7 mouse cellular contexts compared by ENCODE assay signal in genomic region chr4:40969781-40970591, GRCm38 (mm10). TPM values are rescaled to one million over a fixed set of nuclear protein-coding genes. Genes with fewer than 3 reads are reported as not detected.
DNase-seq lines count a peak whose midpoint lies in the region; ATAC-seq and TF ChIP-seq lines count a peak whose summit lies in the region.

No protein-coding gene starts in this region.

- no peaks in the 10 kb centered on the region for H3K9me3 ChIP-seq in ES-Bruce4 (replicated peaks; ENCODE audit: control insufficient read depth, insufficient read depth, low read length, poor library complexity, severe bottlenecking)
- H3K9me3 ChIP-seq in forebrain, embryonic 12.5 days, result no peaks in the 10 kb centered on the region
- H3K9me3 ChIP-seq in kidney, embryonic 15.5 days (replicated peaks), result no peaks in the 10 kb centered on the region
- no peaks in the 10 kb centered on the region for H3K9me3 ChIP-seq in midbrain, embryonic 15.5 days

- 11% methylated on average over 13 of the region's 13 CpGs for WGBS in forebrain, embryonic 12.5 days
- 7% methylated on average over 12 of the region's 13 CpGs for WGBS in kidney, embryonic 15.5 days
- 11% methylated on average over 13 of the region's 13 CpGs for WGBS in midbrain, embryonic 15.5 days

- H3K79me3 ChIP-seq in C2C12 (ENCODE audit: low read depth), result peaks cover 33% of the 10 kb centered on the region

- peak overlapping the region; percentile 76 for H3K4me2 ChIP-seq in forebrain, embryonic 12.5 days
- H3K4me2 ChIP-seq in kidney, embryonic 15.5 days, result peak overlapping the region; percentile 66
- peak overlapping the region; percentile 73 for H3K4me2 ChIP-seq in midbrain, embryonic 15.5 days

- H3K27ac ChIP-seq in ES-Bruce4 (ENCODE audit: insufficient read depth, low read length), result no peak overlapping the region
- peak overlapping the region; percentile 90 for H3K27ac ChIP-seq in forebrain, embryonic 12.5 days
- peak overlapping the region; percentile 94 for H3K27ac ChIP-seq in kidney, embryonic 15.5 days
- peak overlapping the region; percentile 95 for H3K27ac ChIP-seq in midbrain, embryonic 15.5 days

- peak; percentile 25; the same call in 1 of the 2 replicates for ATAC-seq in forebrain, embryonic 12.5 days (ENCODE audit: low FRiP score)
- peak; percentile 20; the same call in 1 of the 2 replicates for ATAC-seq in kidney, embryonic 15.5 days (replicated peaks; ENCODE audit: low FRiP score)
- ATAC-seq in midbrain, embryonic 15.5 days (replicated peaks), result peak; percentile 66

- peaks cover 30% of the 10 kb centered on the region for H3K36me3 ChIP-seq in C2C12 (ENCODE audit: control insufficient read depth, insufficient read depth)
- H3K36me3 ChIP-seq in ES-Bruce4 (ENCODE audit: control insufficient read depth, insufficient read depth, low read length, poor library complexity, severe bottlenecking), result peaks cover 6% of the 10 kb centered on the region; the same call in 1 of the 2 replicates
- peaks cover 19% of the 10 kb centered on the region for H3K36me3 ChIP-seq in forebrain, embryonic 12.5 days (replicated peaks)
- H3K36me3 ChIP-seq in kidney, embryonic 15.5 days, result peaks cover 28% of the 10 kb centered on the region
- H3K36me3 ChIP-seq in midbrain, embryonic 15.5 days (replicated peaks), result peaks cover 18% of the 10 kb centered on the region

- no peak for TF ChIP-seq POLR2A in ES-Bruce4 (IDR thresholded peaks at IDR 0.05; ENCODE audit: insufficient read depth, low read length)

- TF ChIP-seq CTCF in C2C12 (IDR thresholded peaks at IDR 0.05; ENCODE audit: control insufficient read depth, insufficient read depth, insufficient read length), result no peak
- no peak for TF ChIP-seq CTCF in ES-Bruce4 (IDR thresholded peaks at IDR 0.05; ENCODE audit: low read depth, low read length)

- no peak for TF ChIP-seq EP300 in ES-Bruce4 (IDR thresholded peaks at IDR 0.05; ENCODE audit: insufficient read depth, low read depth, low read length)

- peak overlapping the region; percentile 75 for H3K9ac ChIP-seq in ES-Bruce4 (ENCODE audit: low read depth, poor library complexity, severe bottlenecking)
- H3K9ac ChIP-seq in forebrain, embryonic 12.5 days, result peak overlapping the region; percentile 94
- peak overlapping the region; percentile 76 for H3K9ac ChIP-seq in kidney, embryonic 15.5 days
- H3K9ac ChIP-seq in midbrain, embryonic 15.5 days, result peak overlapping the region; percentile 79

- no peaks in the 10 kb centered on the region for H3K4me1 ChIP-seq in ES-Bruce4 (ENCODE audit: control insufficient read depth, insufficient read depth, low read length)
- H3K4me1 ChIP-seq in forebrain, embryonic 12.5 days, result peaks cover 19% of the 10 kb centered on the region
- peaks cover 22% of the 10 kb centered on the region for H3K4me1 ChIP-seq in kidney, embryonic 15.5 days
- peaks cover 24% of the 10 kb centered on the region for H3K4me1 ChIP-seq in midbrain, embryonic 15.5 days

- no peaks in the 10 kb centered on the region for H3K27me3 ChIP-seq in C2C12 (ENCODE audit: control insufficient read depth, insufficient read depth, insufficient read length)
- no peaks in the 10 kb centered on the region for H3K27me3 ChIP-seq in ES-Bruce4 (ENCODE audit: control insufficient read depth, insufficient read depth, low read length, poor library complexity, severe bottlenecking)
- H3K27me3 ChIP-seq in forebrain, embryonic 12.5 days, result no peaks in the 10 kb centered on the region
- no peaks in the 10 kb centered on the region for H3K27me3 ChIP-seq in kidney, embryonic 15.5 days
- no peaks in the 10 kb centered on the region for H3K27me3 ChIP-seq in midbrain, embryonic 15.5 days (replicated peaks)

- no peak for DNase-seq in thymus, postnatal 10 days (ENCODE audit: low spot score in 2 of 2)
- DNase-seq in right cerebral cortex, postnatal 14 days, result no peak

- H3K4me3 ChIP-seq in C2C12 (ENCODE audit: insufficient read depth, poor library complexity, severe bottlenecking) (peak overlapping the region; percentile 82), ES-Bruce4 (ENCODE audit: low read depth, low read length) (peak overlapping the region; percentile 98)
- peak overlapping the region; percentile 97 for H3K4me3 ChIP-seq in forebrain, embryonic 12.5 days (replicated peaks)
- H3K4me3 ChIP-seq in kidney, embryonic 15.5 days (replicated peaks), result peak overlapping the region; percentile 82
- H3K4me3 ChIP-seq in midbrain, embryonic 15.5 days, result peak overlapping the region; percentile 98

- H3ac ChIP-seq in C2C12 (ENCODE audit: control insufficient read depth, insufficient read length, low read depth), result peak overlapping the region; percentile 99

- H3K79me2 ChIP-seq in C2C12 (ENCODE audit: control insufficient read depth, insufficient read depth), result peaks cover 50% of the 10 kb centered on the region

TF ChIP-seq in C2C12, 6 proteins besides CTCF, POLR2A, EP300 and RAD21:
- TF ChIP-seq FOSL1 (IDR thresholded peaks at IDR 0.05; ENCODE audit: insufficient read depth, low read length, poor library complexity, severe bottlenecking) (no peak), MYOG (IDR thresholded peaks at IDR 0.05; ENCODE audit: control insufficient read depth, extremely low read depth, insufficient read length) (no peak), MYOD1 (IDR thresholded peaks at IDR 0.05; ENCODE audit: control insufficient read depth, insufficient read length, low read depth) (no peak), CEBPB (IDR thresholded peaks at IDR 0.05; ENCODE audit: low read depth) (no peak), USF1 (IDR thresholded peaks at IDR 0.05; ENCODE audit: low read depth) (no peak), MAX (IDR thresholded peaks at IDR 0.05) (no peak)

RNA-seq across cellular contexts. Expression of gene Nfx1, which starts 0.7 kb away (rescaled TPM):
- 29.0 TPM for polyA plus RNA-seq in C2C12 (2012; fragmentation: generic; extraction: Trizol)
- 97.6 and 104 TPM in 2 replicates for polyA plus RNA-seq in ES-Bruce4 (2011; ENCODE audit: insufficient read depth, insufficient read length, low read depth, missing spikeins)
- polyA plus RNA-seq in forebrain, embryonic 12.5 days (2016; fragmentation: Nextera tagmentation; extraction: Ambion mirVana), result 104 and 109 TPM in 2 replicates
- polyA plus RNA-seq in kidney, embryonic 15.5 days (2015; fragmentation: Nextera tagmentation; extraction: Ambion mirVana), result 87.3 and 87.9 TPM in 2 replicates
- 110 and 121 TPM in 2 replicates for polyA plus RNA-seq in midbrain, embryonic 15.5 days (2015; fragmentation: Nextera tagmentation; extraction: Ambion mirVana)

RNA-seq across cellular contexts. Expression of gene Chmp5, which starts 21.8 kb away (rescaled TPM):
- polyA plus RNA-seq in C2C12 (2012; fragmentation: generic; extraction: Trizol) (48.8 TPM), ES-Bruce4 (2011; ENCODE audit: insufficient read depth, insufficient read length, low read depth, missing spikeins) (117 and 120 TPM in 2 replicates)
- 143 and 146 TPM in 2 replicates for polyA plus RNA-seq in forebrain, embryonic 12.5 days (2016; fragmentation: Nextera tagmentation; extraction: Ambion mirVana)
- polyA plus RNA-seq in kidney, embryonic 15.5 days (2015; fragmentation: Nextera tagmentation; extraction: Ambion mirVana), result 114 and 121 TPM in 2 replicates
- 150 and 156 TPM in 2 replicates for polyA plus RNA-seq in midbrain, embryonic 15.5 days (2015; fragmentation: Nextera tagmentation; extraction: Ambion mirVana)

RNA-seq across cellular contexts. Expression of gene Bag1, which starts 21.9 kb away (rescaled TPM):
- 170 TPM for polyA plus RNA-seq in C2C12 (2012; fragmentation: generic; extraction: Trizol)
- 102 and 106 TPM in 2 replicates for polyA plus RNA-seq in ES-Bruce4 (2011; ENCODE audit: insufficient read depth, insufficient read length, low read depth, missing spikeins)
- 215 and 229 TPM in 2 replicates for polyA plus RNA-seq in forebrain, embryonic 12.5 days (2016; fragmentation: Nextera tagmentation; extraction: Ambion mirVana)
- 218 and 220 TPM in 2 replicates for polyA plus RNA-seq in kidney, embryonic 15.5 days (2015; fragmentation: Nextera tagmentation; extraction: Ambion mirVana)
- polyA plus RNA-seq in midbrain, embryonic 15.5 days (2015; fragmentation: Nextera tagmentation; extraction: Ambion mirVana), result 173 and 181 TPM in 2 replicates

RNA-seq across cellular contexts. Expression of gene Spink4, which starts 50.1 kb away (rescaled TPM):
- polyA plus RNA-seq in C2C12 (2012; fragmentation: generic; extraction: Trizol), result not detected
- polyA plus RNA-seq in ES-Bruce4 (2011; ENCODE audit: insufficient read depth, insufficient read length, low read depth, missing spikeins), result not detected in 2 replicates
- not detected in 2 replicates for polyA plus RNA-seq in forebrain, embryonic 12.5 days (2016; fragmentation: Nextera tagmentation; extraction: Ambion mirVana)
- polyA plus RNA-seq in kidney, embryonic 15.5 days (2015; fragmentation: Nextera tagmentation; extraction: Ambion mirVana), result 1.1 and 31.9 TPM in 2 replicates
- polyA plus RNA-seq in midbrain, embryonic 15.5 days (2015; fragmentation: Nextera tagmentation; extraction: Ambion mirVana), result not detected in 2 replicates
